Mouse (Mus musculus): ENCODE measurements around the gene Tbc1d14. TPM values are rescaled to one million over a fixed set of nuclear protein-coding genes. Genes with fewer than 3 reads are reported as not detected.

The Tbc1d14 gene
- total and polyA plus RNA-seq, 2 experiments from 2014 or later: 3.9 to 8.3 TPM

DNA sequence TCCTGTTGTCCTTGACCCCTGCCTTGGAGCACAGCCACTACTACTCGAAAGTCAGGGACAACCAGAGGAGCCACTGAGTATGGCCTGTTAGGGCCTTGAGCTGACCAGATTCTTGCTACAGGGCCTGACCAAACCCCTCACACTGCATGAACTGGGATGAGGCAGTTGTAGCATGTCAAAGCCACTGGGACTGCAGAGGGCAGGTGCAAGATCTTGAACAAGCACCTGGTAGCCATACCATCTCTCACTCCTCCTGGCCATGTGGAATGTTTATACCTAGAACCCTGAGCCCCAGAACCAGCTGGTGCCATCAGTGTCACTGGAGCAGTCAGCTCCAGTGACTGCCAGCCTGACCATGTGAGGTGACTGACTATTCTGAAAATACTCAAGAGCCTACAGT, 5.8 kb upstream of the Tbc1d14 start:
- no peaks in the 10 kb centered on the region for H3K4me1 ChIP-seq (ENCODE audit: control insufficient read depth, insufficient read depth)
- WGBS: 77% methylated on average over 1 of the region's 1 CpGs
- H3K27me3 ChIP-seq (ENCODE audit: control insufficient read depth, insufficient read depth, low read length): no peaks in the 10 kb centered on the region
- peaks cover 53% of the 10 kb centered on the region for H3K36me3 ChIP-seq (replicated peaks; ENCODE audit: control insufficient read depth, insufficient read depth, low read length)
- DNase-seq (ENCODE audit: low spot score) (no peak), ATAC-seq (ENCODE audit: insufficient read depth, low read depth) (no peak)
- no peak overlapping the region for H3K9ac ChIP-seq (replicated peaks; ENCODE audit: low read depth, low read length)
- H3K4me3 ChIP-seq (ENCODE audit: low read depth, low read length): no peak overlapping the region
- no peaks in the 10 kb centered on the region for H3K9me3 ChIP-seq (replicated peaks; ENCODE audit: control insufficient read depth, low read length)
- H3K4me2 ChIP-seq (ENCODE audit: low read depth, low read length): no peak overlapping the region
- H3K27ac ChIP-seq (ENCODE audit: low read depth): no peak overlapping the region
- TF ChIP-seq EP300 (IDR thresholded peaks at IDR 0.05; ENCODE audit: low read depth) (no peak), CTCF (IDR thresholded peaks at IDR 0.05; ENCODE audit: low read depth) (no peak)

- Histone ChIP-seq H3K27ac (ENCODE audit: low read depth) (no peak overlapping the region), H3K27me3 (ENCODE audit: control insufficient read depth, insufficient read depth, low read length) (no peaks in the 10 kb centered on the region), H3K4me1 (ENCODE audit: control insufficient read depth, insufficient read depth) (no peaks in the 10 kb centered on the region), H3K4me3 (ENCODE audit: low read depth, low read length) (no peak overlapping the region), H3K9me3 (replicated peaks; ENCODE audit: control insufficient read depth, low read length) (no peaks in the 10 kb centered on the region), H3K9ac (replicated peaks; ENCODE audit: low read depth, low read length) (no peak overlapping the region), H3K4me2 (ENCODE audit: low read depth, low read length) (no peak overlapping the region), H3K36me3 (replicated peaks; ENCODE audit: control insufficient read depth, insufficient read depth, low read length) (peaks cover 41% of the 10 kb centered on the region)
- TF ChIP-seq EP300 (IDR thresholded peaks at IDR 0.05; ENCODE audit: low read depth) (no peak), CTCF (IDR thresholded peaks at IDR 0.05; ENCODE audit: low read depth) (peak; percentile 39)
- DNase-seq (ENCODE audit: low spot score): peak; percentile 52
- peak; percentile 40 for ATAC-seq (ENCODE audit: insufficient read depth, low read depth)
- 18% methylated on average over 4 of the region's 4 CpGs for WGBS
Observed at GRCm38 (mm10) chr5:36597653-36598052, 4.6 kb upstream of the Tbc1d14 start.

GRCm38 (mm10) chr5:36596225-36596624, 3.1 kb upstream of the Tbc1d14 start:
- Histone ChIP-seq H3K4me1 (ENCODE audit: control insufficient read depth, insufficient read depth) (no peaks in the 10 kb centered on the region), H3K4me3 (ENCODE audit: low read depth, low read length) (no peak overlapping the region), H3K27me3 (ENCODE audit: control insufficient read depth, insufficient read depth, low read length) (no peaks in the 10 kb centered on the region), H3K9me3 (replicated peaks; ENCODE audit: control insufficient read depth, low read length) (no peaks in the 10 kb centered on the region), H3K27ac (ENCODE audit: low read depth) (no peak overlapping the region), H3K36me3 (replicated peaks; ENCODE audit: control insufficient read depth, insufficient read depth, low read length) (peaks cover 27% of the 10 kb centered on the region), H3K9ac (replicated peaks; ENCODE audit: low read depth, low read length) (no peak overlapping the region), H3K4me2 (ENCODE audit: low read depth, low read length) (no peak overlapping the region)
- ATAC-seq (ENCODE audit: insufficient read depth, low read depth) (no peak), DNase-seq (ENCODE audit: low spot score) (no peak)
- 51% methylated on average over 5 of the region's 5 CpGs for WGBS
- TF ChIP-seq CTCF (IDR thresholded peaks at IDR 0.05; ENCODE audit: low read depth) (no peak), EP300 (IDR thresholded peaks at IDR 0.05; ENCODE audit: low read depth) (no peak)

DNA sequence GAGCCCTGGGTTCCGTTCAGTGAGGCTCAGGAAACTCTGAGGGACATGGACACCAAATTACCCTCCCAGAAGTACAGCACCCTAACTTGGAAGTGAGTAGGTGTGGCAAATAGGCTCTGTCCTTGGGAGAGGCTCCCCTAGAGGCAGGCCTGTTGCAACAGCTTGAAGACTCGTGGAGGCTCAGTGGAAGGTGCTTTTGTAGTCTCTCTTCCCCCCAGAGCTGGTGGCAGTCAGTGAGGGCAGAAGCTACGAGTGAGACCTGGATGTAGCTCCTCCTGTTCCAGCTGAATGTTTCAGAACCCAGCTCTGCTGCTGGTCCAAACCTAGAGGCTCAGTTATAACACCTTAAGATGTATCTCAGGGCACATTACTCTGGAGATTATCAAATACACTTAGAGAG, 2.0 kb upstream of the Tbc1d14 start:
- Histone ChIP-seq H3K27ac (ENCODE audit: low read depth) (no peak overlapping the region), H3K36me3 (replicated peaks; ENCODE audit: control insufficient read depth, insufficient read depth, low read length) (peaks cover 16% of the 10 kb centered on the region), H3K4me1 (ENCODE audit: control insufficient read depth, insufficient read depth) (no peaks in the 10 kb centered on the region), H3K9me3 (replicated peaks; ENCODE audit: control insufficient read depth, low read length) (no peaks in the 10 kb centered on the region), H3K27me3 (ENCODE audit: control insufficient read depth, insufficient read depth, low read length) (no peaks in the 10 kb centered on the region), H3K9ac (replicated peaks; ENCODE audit: low read depth, low read length) (no peak overlapping the region), H3K4me3 (ENCODE audit: low read depth, low read length) (no peak overlapping the region), H3K4me2 (ENCODE audit: low read depth, low read length) (no peak overlapping the region)
- 19% methylated on average over 3 of the region's 3 CpGs for WGBS
- ATAC-seq (ENCODE audit: insufficient read depth, low read depth): no peak
- no peak for TF ChIP-seq CTCF (IDR thresholded peaks at IDR 0.05; ENCODE audit: low read depth)
- no peak for TF ChIP-seq EP300 (IDR thresholded peaks at IDR 0.05; ENCODE audit: low read depth)
- DNase-seq (ENCODE audit: low spot score): no peak

DNA sequence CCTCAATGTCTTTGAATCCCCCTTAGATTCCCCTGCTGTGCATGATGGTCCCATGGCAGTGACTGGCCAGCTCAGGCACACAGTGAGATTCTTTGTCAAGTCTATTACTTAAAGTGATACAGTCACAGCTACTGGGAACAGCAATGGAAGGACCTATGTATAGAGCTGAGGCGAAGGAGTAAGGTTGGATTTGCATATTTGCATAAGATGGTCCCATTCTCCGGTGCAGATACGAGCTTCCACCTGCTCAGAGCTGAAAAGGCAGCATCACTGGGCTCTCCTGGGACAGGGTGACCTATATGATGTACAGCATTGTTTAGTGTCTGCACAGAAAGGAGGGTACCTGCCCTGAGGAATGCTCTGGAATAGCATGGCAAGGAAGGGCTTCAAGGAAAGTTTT, 1.3 kb upstream of the Tbc1d14 start:
- Histone ChIP-seq H3K4me1 (ENCODE audit: control insufficient read depth, insufficient read depth) (no peaks in the 10 kb centered on the region), H3K36me3 (replicated peaks; ENCODE audit: control insufficient read depth, insufficient read depth, low read length) (peaks cover 8% of the 10 kb centered on the region; the same call in 1 of the 2 replicates), H3K27ac (ENCODE audit: low read depth) (no peak overlapping the region), H3K4me3 (ENCODE audit: low read depth, low read length) (no peak overlapping the region), H3K9me3 (replicated peaks; ENCODE audit: control insufficient read depth, low read length) (no peaks in the 10 kb centered on the region), H3K27me3 (ENCODE audit: control insufficient read depth, insufficient read depth, low read length) (no peaks in the 10 kb centered on the region), H3K9ac (replicated peaks; ENCODE audit: low read depth, low read length) (no peak overlapping the region), H3K4me2 (ENCODE audit: low read depth, low read length) (no peak overlapping the region)
- DNase-seq (ENCODE audit: low spot score) (no peak), ATAC-seq (ENCODE audit: insufficient read depth, low read depth) (no peak)
- WGBS: 78% methylated on average over 3 of the region's 3 CpGs
- TF ChIP-seq CTCF (IDR thresholded peaks at IDR 0.05; ENCODE audit: low read depth): no peak
- no peak for TF ChIP-seq EP300 (IDR thresholded peaks at IDR 0.05; ENCODE audit: low read depth)

DNA sequence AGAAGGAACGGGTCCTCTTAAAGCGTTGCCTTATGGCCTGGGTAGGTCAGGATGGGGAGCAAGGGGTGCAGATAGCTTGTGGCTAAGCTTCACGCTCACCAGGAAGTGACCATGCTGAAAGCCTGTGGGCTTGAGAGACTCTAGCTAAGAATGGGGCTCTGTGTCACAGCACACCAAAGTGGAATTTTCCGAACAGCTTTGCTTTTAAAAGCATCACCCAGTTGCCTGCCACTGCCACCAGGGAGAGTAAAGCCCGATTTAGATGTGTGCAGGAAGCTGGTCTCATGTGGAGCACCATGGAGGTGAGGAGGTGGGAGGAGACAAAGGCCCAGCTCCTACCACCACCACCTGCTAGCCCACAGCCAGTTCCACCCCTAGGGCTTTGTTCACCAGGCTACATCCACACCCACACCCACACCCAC, 2.6 kb downstream of the Tbc1d14 start:
- Histone ChIP-seq H3K9ac (replicated peaks; ENCODE audit: low read depth, low read length) (no peak overlapping the region), H3K27me3 (ENCODE audit: control insufficient read depth, insufficient read depth, low read length) (no peaks in the 10 kb centered on the region), H3K36me3 (replicated peaks; ENCODE audit: control insufficient read depth, insufficient read depth, low read length) (no peaks in the 10 kb centered on the region), H3K4me2 (ENCODE audit: low read depth, low read length) (no peak overlapping the region), H3K9me3 (replicated peaks; ENCODE audit: control insufficient read depth, low read length) (no peaks in the 10 kb centered on the region), H3K4me1 (ENCODE audit: control insufficient read depth, insufficient read depth) (no peaks in the 10 kb centered on the region), H3K4me3 (ENCODE audit: low read depth, low read length) (no peak overlapping the region), H3K27ac (ENCODE audit: low read depth) (no peak overlapping the region)
- no peak for DNase-seq (ENCODE audit: low spot score)
- ATAC-seq (ENCODE audit: insufficient read depth, low read depth): no peak
- TF ChIP-seq CTCF (IDR thresholded peaks at IDR 0.05; ENCODE audit: low read depth) (no peak), EP300 (IDR thresholded peaks at IDR 0.05; ENCODE audit: low read depth) (no peak)
- WGBS: 49% methylated on average over 5 of the region's 5 CpGs

Data from heart, postnatal 0 days (tissue).